Mouse (Mus musculus) stomach, postnatal 0 days (tissue): ENCODE data around the gene Gm38393.

Experiments
- CTCF ChIP-seq: IDR thresholded peaks from 2 replicates; pipeline ENCODE4 v1.5.1; 2016; ENCODE audit warnings: antibody characterized with exemption, low read depth, mild to moderate bottlenecking, moderate library complexity
- EP300 ChIP-seq: optimal IDR thresholded peaks from 2 replicates; pipeline ENCODE3; 2016; ENCODE audit warnings: antibody characterized with exemption

DNA sequence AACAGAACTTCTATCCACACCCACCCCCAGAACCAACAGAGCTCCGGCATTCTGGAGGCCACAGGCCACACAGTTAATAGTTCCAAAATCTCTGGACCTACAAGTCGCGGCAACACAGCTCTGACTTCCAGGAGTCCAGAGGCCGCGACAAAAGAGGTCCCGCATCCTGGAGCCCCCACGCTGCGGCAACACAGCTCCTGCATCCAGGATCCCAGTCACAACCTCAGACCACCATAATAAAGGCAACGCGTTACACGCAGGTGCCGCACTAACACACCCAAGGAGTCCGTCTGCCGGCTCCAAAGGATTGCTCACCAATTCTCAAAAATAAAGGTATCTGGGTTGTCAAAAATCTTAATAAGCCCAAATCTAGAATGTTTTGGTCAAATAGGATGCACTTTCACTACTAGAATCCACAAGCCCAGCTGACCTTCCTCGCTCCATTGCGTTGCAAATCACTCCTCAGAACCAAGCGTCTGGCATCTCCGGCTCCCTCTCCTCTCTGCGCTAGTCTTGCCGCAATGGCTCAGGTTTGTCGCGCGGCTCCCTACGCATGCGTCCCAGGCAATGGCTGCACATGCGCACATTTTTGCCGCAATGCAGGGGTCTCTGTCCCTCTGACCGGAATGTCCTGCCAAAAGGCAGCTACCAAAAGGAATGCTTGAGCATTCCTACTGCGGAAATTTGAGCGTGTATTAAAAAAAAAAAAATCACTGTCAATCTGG is at the start of gene Gm38393, which contains the start of gene Snurf:
- TF ChIP-seq CTCF (no peak), EP300 (no peak)
